Mouse (Mus musculus) layer of hippocampus, adult 11-12 months (tissue): ENCODE measurements around the gene Cacng6.
"Not testable (repeated sequence)": the region's sequence is repeated elsewhere in the genome, so short reads cannot be mapped to it uniquely, and the experiment has no call there.

Experiments used
- DNase-seq: peaks from one replicate; pipeline ENCODE4 v3.0.0; 2022; ENCODE audit warnings: low spot score

Gene Cacng6

GRCm38 (mm10) chr7:3423895-3424294 lies at the start of gene Cacng6:
Cacng6 (plus strand) TSS chr7:3424195.
- no peak for DNase-seq

- DNase-seq = peak; percentile 60
Observed at GRCm38 (mm10) chr7:3376831-3377230, 47.2 kb upstream of the Cacng6 start.

- no peak for DNase-seq
Observed at GRCm38 (mm10) chr7:3382123-3382522, 41.9 kb upstream of the Cacng6 start.

- DNase-seq = no peak
Observed at GRCm38 (mm10) chr7:3384807-3385319, 39.1 kb upstream of the Cacng6 start.

DNA sequence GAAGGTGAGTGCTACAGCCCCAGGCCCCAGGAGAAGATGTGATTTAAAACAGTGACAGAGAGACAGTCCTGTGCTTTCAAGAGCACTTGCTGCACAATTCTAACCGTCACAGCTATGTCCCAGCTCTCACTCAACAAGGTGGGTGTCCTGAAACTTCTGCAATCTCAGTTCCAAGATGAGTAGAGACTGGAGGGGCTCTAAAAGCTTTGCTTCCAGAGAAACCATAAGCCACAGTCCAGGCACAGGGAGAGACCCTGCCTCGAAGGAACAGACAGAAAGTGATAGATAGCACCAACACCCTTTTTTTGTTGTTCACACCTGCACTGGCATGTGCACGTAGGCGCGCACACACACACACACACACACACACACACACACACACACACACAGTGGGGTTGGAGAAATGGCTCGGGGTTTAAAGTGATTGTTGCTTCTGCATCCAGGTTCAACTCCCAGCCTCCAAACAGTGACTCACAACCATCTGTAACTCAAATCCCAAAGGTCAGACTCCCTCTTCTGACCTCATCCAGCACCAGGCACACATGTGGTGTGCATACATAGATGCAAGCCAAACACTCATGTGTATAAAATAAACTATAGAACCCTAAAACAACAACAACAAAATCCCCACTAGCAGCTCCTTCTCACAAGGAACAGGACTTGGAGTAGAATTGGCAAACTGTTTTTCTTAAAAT lies 37.8 kb upstream of the Cacng6 start:
- no peak for DNase-seq

DNA sequence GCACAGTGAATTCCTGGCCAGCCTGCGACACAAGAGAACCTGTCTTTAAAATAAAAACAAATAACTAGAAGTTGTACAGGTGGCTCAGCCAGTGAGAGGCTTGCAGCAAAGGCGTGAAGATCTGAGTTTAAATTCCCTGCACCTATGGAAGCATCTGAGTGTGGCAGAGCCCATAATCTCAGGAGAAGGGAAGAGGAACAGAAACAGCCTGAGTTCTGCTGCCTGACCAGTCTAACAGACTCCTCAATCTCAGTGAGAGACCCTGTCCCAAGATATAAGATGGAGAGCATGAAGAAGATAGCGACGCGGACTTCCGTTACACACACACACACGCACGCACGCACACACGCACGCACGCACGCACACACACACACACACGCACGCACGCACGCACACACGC lies 36.2 kb upstream of the Cacng6 start:
- DNase-seq = no peak

GRCm38 (mm10) chr7:3388885-3389284 lies 35.1 kb upstream of the Cacng6 start:
- DNase-seq = no peak

DNA sequence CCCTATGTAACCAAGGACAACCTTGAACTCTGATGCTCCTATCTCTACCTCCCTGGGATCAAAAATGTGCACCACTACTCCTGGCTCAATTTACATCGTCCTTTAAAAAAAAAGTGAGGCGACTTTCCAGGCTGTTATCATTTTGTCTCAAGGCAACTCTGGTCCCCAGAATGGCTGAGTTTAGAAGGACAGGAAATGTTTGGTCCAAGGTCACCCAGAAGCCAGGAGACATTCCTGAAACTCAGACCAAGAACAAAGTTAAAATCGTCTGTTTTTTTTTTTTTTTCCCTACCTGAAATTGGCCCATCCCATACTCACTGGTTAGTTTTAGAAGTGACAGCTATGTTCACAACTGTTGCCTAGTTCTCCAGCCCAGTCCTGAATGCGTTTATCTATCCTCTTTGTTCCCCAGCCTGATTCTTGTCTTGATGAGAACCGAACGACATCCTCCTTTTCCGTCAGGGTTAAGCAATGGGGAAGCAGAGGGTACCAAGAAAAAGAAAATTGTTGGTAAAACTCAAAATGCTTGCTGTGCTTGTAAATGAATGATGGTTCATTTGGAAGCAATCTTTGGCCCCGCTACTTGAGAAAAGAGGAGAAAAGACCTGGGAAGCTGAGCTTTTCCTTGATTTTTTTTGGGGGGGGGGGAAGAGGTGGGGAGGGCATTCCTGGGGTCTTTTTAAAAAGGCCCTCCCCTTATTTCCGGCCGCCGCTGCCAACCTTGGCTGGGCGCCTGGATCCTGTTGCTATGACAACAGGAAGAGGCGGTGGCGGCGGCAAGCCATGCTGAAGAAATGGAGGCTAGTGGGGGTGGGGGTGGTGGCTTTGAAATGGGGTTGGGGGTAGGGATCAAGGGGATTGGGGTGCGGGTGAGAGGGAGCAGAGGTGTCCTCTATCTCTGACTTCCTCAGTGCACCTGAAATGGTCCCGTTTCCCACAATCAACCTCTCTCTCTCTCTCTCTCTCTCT lies 34.3 kb upstream of the Cacng6 start:
- DNase-seq = peak; percentile 81

DNA sequence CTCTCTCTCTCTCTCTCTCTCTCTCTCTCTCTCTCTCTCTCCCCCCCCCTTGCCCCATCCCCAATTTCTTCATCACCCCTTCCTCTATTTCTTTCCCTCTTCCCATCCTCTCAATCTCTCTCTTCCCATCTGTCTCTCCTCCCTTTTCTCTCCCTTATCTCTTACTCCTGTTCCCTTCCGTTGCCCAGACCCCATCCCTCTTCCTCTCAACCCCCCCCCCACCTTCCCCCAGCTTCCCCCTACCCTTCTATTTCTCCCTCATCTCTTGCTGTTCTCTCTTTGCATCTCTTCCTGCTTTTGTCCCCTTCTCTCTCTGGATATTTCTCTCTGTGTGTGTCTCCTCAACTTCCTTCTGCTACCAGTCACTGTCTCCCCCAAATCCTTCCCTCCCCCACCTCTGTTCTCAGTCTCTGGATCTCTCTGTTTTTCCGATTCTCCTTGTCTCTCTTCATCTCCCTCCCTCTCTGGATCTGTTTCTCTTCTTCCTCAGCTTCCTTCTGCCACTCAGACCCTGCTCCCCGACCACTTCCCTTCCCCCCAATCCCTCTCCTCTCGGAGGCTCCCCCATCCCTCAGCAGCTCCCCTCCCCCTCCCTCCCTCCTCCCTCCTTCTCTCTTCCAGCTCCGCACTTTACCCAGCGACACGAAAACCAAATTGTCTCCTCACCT lies 33.4 kb upstream of the Cacng6 start, which contains the start of gene Cacng8:
Cacng8 (plus strand) TSS at position 271 of the 668 bp plus-strand sequence.
- DNase-seq = no peak

GRCm38 (mm10) chr7:3391081-3391451 lies 32.9 kb upstream of the Cacng6 start:
- DNase-seq = no peak

DNA sequence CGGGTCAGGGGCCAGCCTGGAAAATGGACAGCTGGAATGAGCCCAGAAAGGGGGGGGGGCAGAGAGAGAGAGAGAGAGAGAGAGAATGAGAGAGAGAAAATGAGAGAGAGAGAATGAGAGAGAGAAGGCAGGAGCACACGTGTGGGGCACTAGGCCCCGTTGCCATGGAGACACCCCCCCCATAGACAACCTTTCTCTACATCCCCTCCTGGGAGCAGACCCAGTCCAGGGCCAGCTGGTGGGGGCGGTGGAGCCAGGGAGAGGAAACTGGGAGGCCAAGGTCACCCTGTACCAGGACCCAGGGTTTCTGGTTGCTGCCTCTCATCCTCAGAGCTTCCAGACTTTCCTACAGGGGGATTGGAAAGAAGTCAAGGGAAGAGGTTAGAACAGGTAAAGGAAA lies 32.2 kb upstream of the Cacng6 start:
- DNase-seq = no peak

GRCm38 (mm10) chr7:3397355-3397754 lies 26.6 kb upstream of the Cacng6 start:
- no peak for DNase-seq

- DNase-seq = no peak
Observed at GRCm38 (mm10) chr7:3397797-3398196, 26.2 kb upstream of the Cacng6 start.

DNA sequence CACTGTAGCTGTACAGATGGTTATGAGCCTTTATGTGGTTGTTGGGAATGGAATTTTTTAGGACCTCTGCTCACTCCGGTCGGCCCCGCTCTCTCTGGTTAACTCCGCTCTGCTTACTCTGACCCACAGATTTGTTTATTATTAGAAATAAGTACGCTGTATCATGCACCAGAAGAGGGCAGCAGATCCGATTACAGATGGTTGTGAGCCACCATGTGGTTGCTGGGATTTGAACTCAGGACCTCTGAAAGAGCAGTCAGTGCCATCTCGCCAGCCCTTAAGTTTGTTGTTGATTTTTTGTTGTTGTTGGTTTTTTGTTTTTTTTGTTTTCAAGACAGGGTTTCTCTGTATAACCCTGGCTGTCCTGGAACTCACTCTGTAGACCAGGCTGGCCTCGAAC lies 25.6 kb upstream of the Cacng6 start:
- DNase-seq = not testable (repeated sequence)

DNA sequence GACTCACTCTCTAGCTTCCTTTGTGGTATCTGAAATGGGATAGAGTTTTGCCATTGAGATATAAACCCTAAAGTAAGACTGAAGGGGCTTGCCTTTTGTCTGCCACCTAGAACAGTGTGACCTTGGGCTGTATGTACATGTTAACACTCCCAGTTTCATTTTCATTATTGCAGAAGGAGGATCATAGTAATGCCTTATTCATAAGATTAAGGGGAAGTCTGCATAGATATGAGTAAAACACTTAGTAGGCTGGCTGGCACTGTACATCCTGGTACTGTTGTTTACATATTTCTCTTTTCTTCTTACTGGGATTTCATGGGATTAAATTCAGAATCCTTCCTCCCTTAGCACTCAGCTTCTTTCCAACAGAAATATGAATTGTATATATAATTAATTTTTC lies 24.1 kb upstream of the Cacng6 start:
- DNase-seq = no peak

DNA sequence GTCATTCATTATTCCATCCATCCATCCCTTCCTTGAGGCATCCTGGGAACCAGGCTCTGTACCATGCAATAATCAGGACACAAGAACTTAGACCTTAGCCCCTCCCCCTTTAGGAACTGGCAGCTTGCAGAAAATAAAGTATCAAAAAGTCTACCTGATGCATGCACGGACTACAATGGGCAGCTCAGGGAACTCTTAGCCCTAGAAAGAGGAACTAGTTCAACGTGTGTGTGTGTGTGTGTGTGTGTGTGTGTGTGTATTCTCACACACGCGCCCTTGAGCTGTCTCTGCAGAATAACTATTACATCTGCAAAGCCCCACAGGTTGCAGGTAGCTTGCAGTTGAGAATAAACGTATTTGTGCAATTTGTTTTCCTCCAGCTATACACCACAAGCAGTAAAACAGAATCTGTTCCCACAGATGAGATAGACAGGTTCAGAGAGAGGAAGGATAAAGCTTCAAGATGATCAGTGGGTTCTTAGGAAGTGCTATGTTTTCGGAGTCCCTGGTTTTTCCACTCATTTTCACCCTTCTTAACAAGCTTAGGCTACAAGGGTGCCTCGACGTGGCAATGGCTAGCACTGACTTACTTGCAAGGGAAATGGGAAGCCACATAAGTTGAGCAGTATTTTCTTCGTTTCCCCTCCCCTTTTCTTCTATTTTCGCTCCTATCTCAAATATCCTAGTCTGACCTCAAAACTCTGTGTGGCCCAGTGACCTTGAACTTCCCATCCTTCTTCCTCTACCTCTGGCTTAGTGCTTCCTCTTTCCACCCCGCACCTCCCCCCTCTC lies 14.1 kb upstream of the Cacng6 start:
- DNase-seq = no peak

DNA sequence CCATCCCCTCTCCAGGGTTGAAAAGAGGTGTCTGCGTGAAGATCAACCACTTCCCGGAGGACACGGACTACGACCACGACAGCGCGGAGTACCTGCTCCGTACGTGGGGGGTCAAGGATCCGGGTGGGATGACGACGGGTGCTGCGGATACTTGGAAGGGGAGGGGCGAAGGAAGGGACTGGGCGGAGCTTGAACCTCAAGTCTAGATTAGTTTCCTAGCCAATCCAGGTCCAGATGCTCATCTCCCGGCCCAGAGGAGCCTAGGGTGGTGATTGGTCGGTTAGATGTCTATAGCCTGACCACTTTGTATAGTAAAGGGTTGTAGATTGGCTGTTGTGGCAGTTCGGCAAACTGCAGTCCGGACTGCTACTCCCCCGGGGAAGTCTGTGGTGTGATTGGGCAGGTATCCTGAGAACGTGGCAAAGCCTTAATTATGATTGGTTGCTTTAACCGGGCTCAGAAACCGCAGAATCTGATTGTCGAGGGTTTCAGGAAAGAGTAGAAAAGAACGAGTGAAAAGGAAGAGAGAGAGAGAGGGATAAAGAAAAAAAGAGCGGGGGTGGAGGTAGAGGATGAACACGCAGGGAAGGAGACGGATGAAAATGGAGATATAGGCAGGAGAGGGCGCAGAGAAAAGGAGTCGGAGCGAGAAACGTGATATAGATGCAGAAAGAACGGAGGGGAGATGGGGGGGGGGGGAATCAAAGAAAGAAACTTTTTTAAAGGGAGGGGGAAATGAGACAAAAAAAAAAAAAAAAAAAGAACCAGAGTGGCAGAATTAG lies 12.6 kb upstream of the Cacng6 start:
- no peak for DNase-seq

GRCm38 (mm10) chr7:3412036-3412435 lies 12.0 kb upstream of the Cacng6 start:
- DNase-seq = no peak

GRCm38 (mm10) chr7:3414888-3415287 lies 9.1 kb upstream of the Cacng6 start:
- DNase-seq = no peak

DNA sequence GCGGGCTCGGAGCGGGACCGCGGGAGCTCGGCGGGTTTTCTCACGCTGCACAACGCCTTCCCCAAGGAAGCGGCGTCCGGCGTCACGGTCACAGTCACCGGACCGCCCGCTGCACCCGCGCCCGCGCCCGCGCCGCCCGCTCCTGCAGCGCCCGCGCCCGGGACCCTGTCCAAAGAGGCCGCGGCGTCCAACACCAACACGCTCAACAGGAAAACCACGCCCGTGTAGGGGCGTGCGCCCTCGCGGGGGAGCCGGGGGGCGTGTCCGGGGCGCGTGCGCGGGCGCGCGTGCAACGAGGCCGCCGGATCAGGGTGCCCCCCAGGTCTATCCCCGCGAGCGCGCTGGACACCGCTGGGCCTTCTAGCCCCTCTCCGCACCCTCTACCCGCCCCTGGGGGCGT lies 8.6 kb upstream of the Cacng6 start:
- DNase-seq = no peak

- peak; percentile 30 for DNase-seq
Observed at GRCm38 (mm10) chr7:3419941-3420340, 4.1 kb upstream of the Cacng6 start.
